16 mouse cellular contexts compared by ENCODE assay signal in genomic region chr12:103150247-103150646, GRCm38 (mm10).
"Had no signal": no experiment of that assay in that cellular context is flagged by ENCODE, and none has a peak within 500 bp of the region (broad histone marks: within the 10 kb centered on the region; RNA-seq: fewer than 3 reads in every experiment).

No protein-coding gene starts in this region.

- H3K27me3 ChIP-seq: neural tube, embryonic 13.5 days; neural tube, embryonic 15.5 days; stomach, embryonic 15.5 days had no signal

- H3K9ac ChIP-seq: neural tube, embryonic 13.5 days; neural tube, embryonic 15.5 days; stomach, embryonic 15.5 days had no signal

- H3K36me3 ChIP-seq: stomach, embryonic 15.5 days had no signal

- H3K4me2 ChIP-seq: neural tube, embryonic 13.5 days; neural tube, embryonic 15.5 days; stomach, embryonic 15.5 days had no signal

- H3K27ac ChIP-seq: neural tube, embryonic 13.5 days; neural tube, embryonic 15.5 days; stomach, embryonic 15.5 days; stomach, postnatal 0 days had no signal

- H3K4me3 ChIP-seq: neural tube, embryonic 13.5 days; neural tube, embryonic 15.5 days; stomach, embryonic 15.5 days had no signal

- H3K9me3 ChIP-seq: stomach, embryonic 15.5 days had no signal

- DNase-seq: retina, postnatal 1 day; right cerebral cortex, adult 18-20 months; right cerebral cortex, postnatal 14 days; right cerebral cortex, postnatal 25 days; right cerebral cortex, postnatal 4 days; spleen, adult 18-20 months; thymus, adult 18-20 months; thymus, adult 2 months; thymus, postnatal 14 days; thymus, postnatal 25 days; thymus, postnatal 36 days; thymus, postnatal 4 days had no signal

- H3K4me1 ChIP-seq: neural tube, embryonic 13.5 days; neural tube, embryonic 15.5 days; stomach, embryonic 15.5 days had no signal
